Comparison of ENCODE assay signal across 8 mouse cellular contexts in genomic region chr13:41358009-41358408, GRCm38 (mm10).
DNase-seq lines count a peak whose midpoint lies in the region; ATAC-seq lines count a peak whose summit lies in the region.

No protein-coding gene starts in this region.

- H3K36me3 ChIP-seq in hindbrain, embryonic 10.5 days: no peaks in the 10 kb centered on the region
- no peaks in the 10 kb centered on the region for H3K36me3 ChIP-seq in liver, embryonic 11.5 days (ENCODE audit: control insufficient read depth, insufficient read depth, low read length)
- H3K36me3 ChIP-seq in stomach, embryonic 15.5 days: no peaks in the 10 kb centered on the region

- H3K4me2 ChIP-seq in liver, embryonic 11.5 days: peak overlapping the region; percentile 91
- H3K4me2 ChIP-seq in stomach, embryonic 15.5 days: peak overlapping the region; percentile 67

- H3K4me3 ChIP-seq in hindbrain, embryonic 10.5 days: peak overlapping the region; percentile 71
- peak overlapping the region; percentile 55 for H3K4me3 ChIP-seq in liver, embryonic 11.5 days (ENCODE audit: low read depth, low read length)
- peak overlapping the region; percentile 53 for H3K4me3 ChIP-seq in stomach, embryonic 15.5 days (replicated peaks)

- H3K4me1 ChIP-seq in hindbrain, embryonic 10.5 days (replicated peaks): peaks cover 83% of the 10 kb centered on the region
- peaks cover 5% of the 10 kb centered on the region for H3K4me1 ChIP-seq in liver, embryonic 11.5 days (replicated peaks; ENCODE audit: control insufficient read depth, insufficient read depth, low read length)
- peaks cover 6% of the 10 kb centered on the region; the same call in 1 of the 2 replicates for H3K4me1 ChIP-seq in stomach, embryonic 15.5 days

- peaks cover 13% of the 10 kb centered on the region; the same call in 1 of the 2 replicates for H3K27me3 ChIP-seq in hindbrain, embryonic 10.5 days (ENCODE audit: insufficient read depth, poor library complexity, severe bottlenecking)
- H3K27me3 ChIP-seq in liver, embryonic 11.5 days (replicated peaks; ENCODE audit: control insufficient read depth, insufficient read depth, low read length): no peaks in the 10 kb centered on the region
- no peaks in the 10 kb centered on the region; the same call in 1 of the 2 replicates for H3K27me3 ChIP-seq in stomach, embryonic 15.5 days (replicated peaks)

- H3K9me3 ChIP-seq in hindbrain, embryonic 10.5 days: no peaks in the 10 kb centered on the region
- H3K9me3 ChIP-seq in liver, embryonic 11.5 days (ENCODE audit: control insufficient read depth, low read length): no peaks in the 10 kb centered on the region
- H3K9me3 ChIP-seq in stomach, embryonic 15.5 days: no peaks in the 10 kb centered on the region

- peak overlapping the region; percentile 48 for H3K9ac ChIP-seq in liver, embryonic 11.5 days (ENCODE audit: low read depth, low read length)
- peak overlapping the region; percentile 53; the same call in 1 of the 2 replicates for H3K9ac ChIP-seq in stomach, embryonic 15.5 days

- peak; percentile 16 for DNase-seq in cerebellum, adult 9-10 months
- DNase-seq in cerebellum, adult 18-20 months: no peak
- peak; percentile 48 for DNase-seq in adipocyte (ENCODE audit: low spot score)
- DNase-seq in hindbrain, embryonic 10.5 days (ENCODE audit: low spot score): no peak
- no peak for DNase-seq in liver, embryonic 11.5 days (ENCODE audit: low spot score)
- no peak for DNase-seq in thymus, postnatal 0 days (ENCODE audit: low spot score)
- DNase-seq in urinary bladder, postnatal 25 days (ENCODE audit: low spot score): no peak

- no peak for ATAC-seq in liver, embryonic 11.5 days (replicated peaks; ENCODE audit: low FRiP score)
- ATAC-seq in stomach, embryonic 15.5 days (ENCODE audit: insufficient read depth, low FRiP score, low read depth): no peak

- 22% methylated on average over 10 of the region's 10 CpGs for whole genome bisulfite sequencing in hindbrain, embryonic 10.5 days
- 31% methylated on average over 10 of the region's 10 CpGs for WGBS in liver, embryonic 11.5 days
- 11% methylated on average over 10 of the region's 10 CpGs for WGBS in stomach, embryonic 15.5 days

- H3K27ac ChIP-seq in hindbrain, embryonic 10.5 days: peak overlapping the region; percentile 91
- H3K27ac ChIP-seq in liver, embryonic 11.5 days (ENCODE audit: low read depth, low read length): no peak overlapping the region
- H3K27ac ChIP-seq in stomach, embryonic 15.5 days: peak overlapping the region; percentile 93

Comparison
In these comparisons a context has a peak if more than half of its experiments do, and no peak if none do; other contexts are left out.
1. DNase-seq: peak in cerebellum, adult 9-10 months (single experiment) and adipocyte (single experiment); none in cerebellum, adult 18-20 months (0 of 2), hindbrain, embryonic 10.5 days (single experiment), liver, embryonic 11.5 days (single experiment), thymus, postnatal 0 days (single experiment) and urinary bladder, postnatal 25 days (single experiment).
2. Peak in every context shown above with its lines, with median percentiles within 50 percentile points of each other: H3K4me3 ChIP-seq.